Mouse (Mus musculus): ENCODE data around the gene Pdgfc.

GRCm38 (mm10) chr3:81120664-81121063 lies 84.4 kb downstream of the Pdgfc start:
- no peak for TF ChIP-seq CTCF (conservative IDR thresholded peaks at IDR 0.05; ENCODE audit: insufficient read depth, insufficient read length, low read depth, low read length)
- TF ChIP-seq POLR2A (IDR thresholded peaks at IDR 0.05; ENCODE audit: low read depth, low read length), result no peak
